In genomic region chr8:85100076-85100665, GRCm38 (mm10) we compare ENCODE assay signal across 29 mouse cellular contexts. TPM values are rescaled to one million over a fixed set of nuclear protein-coding genes. Genes with fewer than 3 reads are reported as not detected.
"Had no signal": no experiment of that assay in that cellular context is flagged by ENCODE, and none has a peak within 500 bp of the region (broad histone marks: within the 10 kb centered on the region; RNA-seq: fewer than 3 reads in every experiment).

No protein-coding gene starts in this region.

- H3K4me3 ChIP-seq: gastrocnemius, adult 2 months; heart, embryonic 13.5 days; heart, embryonic 15.5 days; hindbrain, embryonic 10.5 days; hindbrain, embryonic 12.5 days; kidney, embryonic 15.5 days; limb, embryonic 13.5 days; limb, embryonic 15.5 days; liver, embryonic 12.5 days had no signal

- H3K4me1 ChIP-seq: heart, embryonic 13.5 days; heart, embryonic 15.5 days; hindbrain, embryonic 10.5 days; hindbrain, embryonic 12.5 days; kidney, embryonic 15.5 days; limb, embryonic 13.5 days; limb, embryonic 15.5 days; liver, embryonic 12.5 days had no signal

- H3K9me3 ChIP-seq: heart, embryonic 13.5 days; heart, embryonic 15.5 days; hindbrain, embryonic 12.5 days; kidney, embryonic 15.5 days; limb, embryonic 15.5 days had no signal

- DNase-seq: gastrocnemius, adult 2 months; gastrocnemius, postnatal 10 days; gastrocnemius, postnatal 25 days; heart, postnatal 14 days; heart, postnatal 4 days; kidney, adult 11 months; kidney, adult 2 months; kidney, adult 9 months; kidney, postnatal 14 days; kidney, postnatal 36 days; layer of hippocampus, adult 9-11 months; layer of hippocampus, postnatal 36 days; left cerebral cortex, postnatal 4 days had no signal

- ATAC-seq: hindbrain, embryonic 16.5 days; inflammation-experienced regulatory T-cells, adult 6 months; intestine, embryonic 16.5 days; liver, embryonic 12.5 days had no signal

- H3K27me3 ChIP-seq: heart, embryonic 13.5 days; heart, embryonic 15.5 days; hindbrain, embryonic 12.5 days; kidney, embryonic 15.5 days; limb, embryonic 13.5 days; limb, embryonic 15.5 days; liver, embryonic 12.5 days had no signal

- H3K9ac ChIP-seq: heart, embryonic 13.5 days; heart, embryonic 15.5 days; hindbrain, embryonic 12.5 days; hindbrain, embryonic 14.5 days; kidney, embryonic 15.5 days; limb, embryonic 13.5 days; limb, embryonic 15.5 days; liver, embryonic 12.5 days; liver, embryonic 14.5 days had no signal

- H3K27ac ChIP-seq: gastrocnemius, adult 2 months; heart, embryonic 13.5 days; heart, embryonic 15.5 days; hindbrain, embryonic 10.5 days; hindbrain, embryonic 12.5 days; hindbrain, embryonic 14.5 days; kidney, embryonic 15.5 days; kidney, postnatal 0 days; limb, embryonic 13.5 days; limb, embryonic 15.5 days; liver, embryonic 12.5 days; liver, embryonic 14.5 days had no signal

- H3K4me2 ChIP-seq: heart, embryonic 11.5 days; heart, embryonic 13.5 days; heart, embryonic 15.5 days; hindbrain, embryonic 12.5 days; hindbrain, embryonic 14.5 days; kidney, embryonic 15.5 days; limb, embryonic 13.5 days; limb, embryonic 15.5 days; liver, embryonic 12.5 days had no signal

RNA-seq across cellular contexts. Expression of gene Zfp791, which starts 22.7 kb away (rescaled TPM):
- total RNA-seq: granulocyte monocyte progenitor cell, adult 5-6 weeks had no signal
